Mouse (Mus musculus): ENCODE data around the gene Ptges3l.
"Not testable (repeated sequence)": the region's sequence is repeated elsewhere in the genome, so short reads cannot be mapped to it uniquely, and the experiment has no call there.

Ptges3l gene

GRCm38 (mm10) chr11:101424925-101425813 lies at the start of gene Ptges3l, which contains the start of gene Rundc1:
Gene Ptges3l (minus strand): TSS chr11:101425333.
Gene Rundc1 (plus strand): TSS chr11:101425085.
- DNase-seq (ENCODE audit: low read depth, low spot score) = peak; percentile 98

GRCm38 (mm10) chr11:101474298-101474697 lies 49.2 kb upstream of the Ptges3l start:
- no peak for DNase-seq (ENCODE audit: low read depth, low spot score)

- DNase-seq (ENCODE audit: low read depth, low spot score) = not testable (repeated sequence)
Observed at GRCm38 (mm10) chr11:101473686-101474085, 48.6 kb upstream of the Ptges3l start.

- no peak for DNase-seq (ENCODE audit: low read depth, low spot score)
Observed at GRCm38 (mm10) chr11:101472336-101472735, 47.2 kb upstream of the Ptges3l start.

GRCm38 (mm10) chr11:101471926-101472325 lies 46.8 kb upstream of the Ptges3l start:
- DNase-seq (ENCODE audit: low read depth, low spot score) = no peak

GRCm38 (mm10) chr11:101470206-101470605 lies 45.1 kb upstream of the Ptges3l start:
- DNase-seq (ENCODE audit: low read depth, low spot score) = no peak

GRCm38 (mm10) chr11:101469155-101469554 lies 44.0 kb upstream of the Ptges3l start:
- DNase-seq (ENCODE audit: low read depth, low spot score) = no peak

GRCm38 (mm10) chr11:101468731-101469130 lies 43.6 kb upstream of the Ptges3l start:
- peak; percentile 23 for DNase-seq (ENCODE audit: low read depth, low spot score)

GRCm38 (mm10) chr11:101468263-101468688 lies 43.1 kb upstream of the Ptges3l start:
- DNase-seq (ENCODE audit: low read depth, low spot score) = no peak

- DNase-seq (ENCODE audit: low read depth, low spot score) = peak; percentile 81
Observed at GRCm38 (mm10) chr11:101467477-101468262, 42.5 kb upstream of the Ptges3l start.

GRCm38 (mm10) chr11:101466552-101466950 lies 41.4 kb upstream of the Ptges3l start:
- not testable (repeated sequence) for DNase-seq (ENCODE audit: low read depth, low spot score)

- DNase-seq (ENCODE audit: low read depth, low spot score) = peak; percentile 76
Observed at GRCm38 (mm10) chr11:101465869-101466551, 40.9 kb upstream of the Ptges3l start, which contains the start of gene Vat1. Gene Vat1 (minus strand): TSS chr11:101466230.

GRCm38 (mm10) chr11:101465101-101465868 lies 40.2 kb upstream of the Ptges3l start:
- DNase-seq (ENCODE audit: low read depth, low spot score) = peak; percentile 70

- peak; percentile 20 for DNase-seq (ENCODE audit: low read depth, low spot score)
Observed at GRCm38 (mm10) chr11:101464211-101465100, 39.3 kb upstream of the Ptges3l start, which contains the start of gene Rnd2. Gene Rnd2 (plus strand): TSS chr11:101464999.

GRCm38 (mm10) chr11:101462583-101463440 lies 37.7 kb upstream of the Ptges3l start:
- no peak for DNase-seq (ENCODE audit: low read depth, low spot score)

GRCm38 (mm10) chr11:101462141-101462540 lies 37.0 kb upstream of the Ptges3l start:
- DNase-seq (ENCODE audit: low read depth, low spot score) = no peak

GRCm38 (mm10) chr11:101460321-101460720 lies 35.2 kb upstream of the Ptges3l start:
- no peak for DNase-seq (ENCODE audit: low read depth, low spot score)

GRCm38 (mm10) chr11:101459716-101460115 lies 34.6 kb upstream of the Ptges3l start:
- DNase-seq (ENCODE audit: low read depth, low spot score) = no peak

- no peak for DNase-seq (ENCODE audit: low read depth, low spot score)
Observed at GRCm38 (mm10) chr11:101458217-101458616, 33.1 kb upstream of the Ptges3l start.

All from CD4-positive, CD25-positive, alpha-beta regulatory T cell, adult 2 months (primary cell).